In genomic region chr7:37389703-37390087, GRCm38 (mm10) we compare ENCODE assay signal across 16 mouse cellular contexts.
"Had no signal": no experiment of that assay in that cellular context is flagged by ENCODE, and none has a peak within 500 bp of the region (broad histone marks: within the 10 kb centered on the region; RNA-seq: fewer than 3 reads in every experiment).

No protein-coding gene starts in this region.

- DNase-seq: lung, postnatal 14 days; lung, postnatal 36 days; right cerebral cortex, postnatal 14 days; thymus, adult 2 months; thymus, postnatal 25 days; thymus, postnatal 4 days had no signal

- H3K9ac ChIP-seq: lung, embryonic 15.5 days; midbrain, embryonic 13.5 days; midbrain, embryonic 15.5 days; neural tube, embryonic 12.5 days; stomach, embryonic 15.5 days had no signal

- H3K9me3 ChIP-seq: lung, embryonic 15.5 days; midbrain, embryonic 13.5 days; midbrain, embryonic 15.5 days; neural tube, embryonic 12.5 days; stomach, embryonic 15.5 days had no signal

- ATAC-seq: lung, postnatal 0 days; midbrain, embryonic 13.5 days; midbrain, embryonic 15.5 days had no signal

- H3K4me2 ChIP-seq: lung, embryonic 15.5 days; midbrain, embryonic 11.5 days; midbrain, embryonic 13.5 days; midbrain, embryonic 15.5 days; neural tube, embryonic 12.5 days; stomach, embryonic 15.5 days had no signal

- H3K27me3 ChIP-seq: lung, embryonic 15.5 days; megakaryocyte, embryonic 14.5 days; midbrain, embryonic 13.5 days; midbrain, embryonic 15.5 days; neural tube, embryonic 12.5 days; stomach, embryonic 15.5 days had no signal

- H3K4me3 ChIP-seq: lung, embryonic 15.5 days; megakaryocyte, embryonic 14.5 days; midbrain, embryonic 13.5 days; midbrain, embryonic 15.5 days; neural tube, embryonic 12.5 days; stomach, embryonic 15.5 days had no signal

- H3K36me3 ChIP-seq: lung, embryonic 15.5 days; midbrain, embryonic 13.5 days; midbrain, embryonic 15.5 days; neural tube, embryonic 12.5 days; stomach, embryonic 15.5 days had no signal

- H3K27ac ChIP-seq: lung, embryonic 15.5 days; macrophage; midbrain, embryonic 13.5 days; midbrain, embryonic 15.5 days; neural tube, embryonic 12.5 days; stomach, embryonic 15.5 days; stomach, postnatal 0 days had no signal

- H3K4me1 ChIP-seq: lung, embryonic 15.5 days; megakaryocyte, embryonic 14.5 days; midbrain, embryonic 15.5 days; stomach, embryonic 15.5 days had no signal
